Mouse (Mus musculus): ENCODE measurements around the gene Caskin1. TPM values are rescaled to one million over a fixed set of nuclear protein-coding genes. Genes with fewer than 3 reads are reported as not detected.
A peak's percentile ranks its signal among the peaks of the same experiment; 100 is the strongest.

Gene Caskin1
- polyA plus RNA-seq, 2 experiments from 2014 or later, result 0.10 to 0.17 TPM

- ATAC-seq, result peak; percentile 47
These were observed 44.9 kb downstream of the Caskin1 start for GRCm38 (mm10) chr17:24533099-24533992.

- no peak for ATAC-seq
These were observed 45.8 kb downstream of the Caskin1 start, which contains the start of gene Rab26 for GRCm38 (mm10) chr17:24534160-24534718. TSS of gene Rab26 (minus strand) at chr17:24534210.

- ATAC-seq, result no peak
These were observed 46.9 kb downstream of the Caskin1 start for GRCm38 (mm10) chr17:24535300-24535699.

- no peak for ATAC-seq
These were observed 49.1 kb downstream of the Caskin1 start for GRCm38 (mm10) chr17:24537536-24537935.

GRCm38 (mm10) chr17:24538950-24539349 is 50.5 kb downstream of the Caskin1 start:
- peak; percentile 52 for ATAC-seq

- no peak for ATAC-seq
These were observed 52.0 kb downstream of the Caskin1 start for GRCm38 (mm10) chr17:24540375-24540774.

GRCm38 (mm10) chr17:24544613-24545012 is 56.2 kb downstream of the Caskin1 start:
- no peak for ATAC-seq

- no peak for ATAC-seq
These were observed 56.8 kb downstream of the Caskin1 start for GRCm38 (mm10) chr17:24545247-24545646.

- no peak for ATAC-seq
These were observed 57.8 kb downstream of the Caskin1 start for GRCm38 (mm10) chr17:24546234-24546633.

GRCm38 (mm10) chr17:24548435-24548834 is 60.0 kb downstream of the Caskin1 start:
- ATAC-seq, result peak; percentile 44

- peak; percentile 19 for ATAC-seq
These were observed 60.7 kb downstream of the Caskin1 start for GRCm38 (mm10) chr17:24548921-24549617.

- ATAC-seq, result peak; percentile 83
These were observed 61.4 kb downstream of the Caskin1 start, which contains the start of gene Pkd1 for GRCm38 (mm10) chr17:24549618-24550415. TSS of gene Pkd1 (plus strand) at chr17:24549834.

GRCm38 (mm10) chr17:24550416-24551049 is 62.1 kb downstream of the Caskin1 start:
- ATAC-seq, result no peak

- ATAC-seq, result no peak
These were observed 62.6 kb downstream of the Caskin1 start for GRCm38 (mm10) chr17:24551050-24551444.

- ATAC-seq, result no peak
These were observed 68.7 kb downstream of the Caskin1 start for GRCm38 (mm10) chr17:24557091-24557490.

Other genes with a start within 250 kb of the Caskin1 start
- 10 to 100 TPM in 1 of 2 experiments, 1 to 10 TPM in 1; 9.2 to 12.3 TPM for gene Ccnf, start 237.1 kb upstream of the Caskin1 start, polyA plus RNA-seq (2017; shearing (Covaris generic))
- under 1 TPM in 1 of 2 experiments, not detected in 1; 0.21 TPM for gene Abca17, start 137.5 kb upstream of the Caskin1 start, polyA plus RNA-seq (2017; shearing (Covaris generic))
- gene Abca3, start 136.7 kb upstream of the Caskin1 start, polyA plus RNA-seq (2017; shearing (Covaris generic)), result 10 to 100 TPM; 15.8 to 20.0 TPM
- 100 to 1,000 TPM; 114 to 119 TPM for gene Rnps1, start 74.0 kb upstream of the Caskin1 start, polyA plus RNA-seq (2017; shearing (Covaris generic))
- gene Eci1, start 62.0 kb upstream of the Caskin1 start, polyA plus RNA-seq (2017; shearing (Covaris generic)), result 10 to 100 TPM; 57.0 to 77.2 TPM
- 1 to 10 TPM; 1.9 to 3.6 TPM for gene Dnase1l2, start 45.5 kb upstream of the Caskin1 start, polyA plus RNA-seq (2017; shearing (Covaris generic))
- 10 to 100 TPM; 22.6 to 37.5 TPM for gene E4f1, start 18.3 kb upstream of the Caskin1 start, polyA plus RNA-seq (2017; shearing (Covaris generic))
- 1 to 10 TPM; 3.3 to 6.2 TPM for gene Pgp, start 18.2 kb upstream of the Caskin1 start, polyA plus RNA-seq (2017; shearing (Covaris generic))
- not detected for gene Bricd5, start 14.7 kb upstream of the Caskin1 start, polyA plus RNA-seq (2017; shearing (Covaris generic))
- gene Mlst8, start 9.5 kb upstream of the Caskin1 start, polyA plus RNA-seq (2017; shearing (Covaris generic)), result 10 to 100 TPM; 12.6 to 15.3 TPM
- 10 to 100 TPM; 35.0 to 58.7 TPM for gene Traf7, start 39.3 kb downstream of the Caskin1 start, polyA plus RNA-seq (2017; shearing (Covaris generic))
- gene Rab26, start 45.6 kb downstream of the Caskin1 start, polyA plus RNA-seq (2017; shearing (Covaris generic)), result 1 to 10 TPM; 2.8 to 3.3 TPM
- gene Pkd1, start 61.2 kb downstream of the Caskin1 start, polyA plus RNA-seq (2017; shearing (Covaris generic)), result 10 to 100 TPM; 11.5 to 15.4 TPM
- 10 to 100 TPM in 1 of 2 experiments, 1 to 10 TPM in 1; 9.8 to 24.1 TPM for gene Tsc2, start 144.0 kb downstream of the Caskin1 start, polyA plus RNA-seq (2017; shearing (Covaris generic))
- 1 to 10 TPM; 2.1 to 2.6 TPM for gene Nthl1, start 144.1 kb downstream of the Caskin1 start, polyA plus RNA-seq (2017; shearing (Covaris generic))
- not detected for gene Slc9a3r2, start 161.7 kb downstream of the Caskin1 start, polyA plus RNA-seq (2017; shearing (Covaris generic))
- gene Npw, start 169.9 kb downstream of the Caskin1 start, polyA plus RNA-seq (2017; shearing (Covaris generic)), result under 1 TPM in 1 of 2 experiments, not detected in 1; 0.66 TPM
- 1 to 10 TPM; 4.5 to 4.6 TPM for gene Zfp598, start 181.1 kb downstream of the Caskin1 start, polyA plus RNA-seq (2017; shearing (Covaris generic))
- gene Syngr3, start 201.4 kb downstream of the Caskin1 start, polyA plus RNA-seq (2017; shearing (Covaris generic)), result 1 to 10 TPM in 1 of 2 experiments, under 1 TPM in 1; 0.43 to 1.2 TPM
- 10 to 100 TPM; 13.1 to 15.5 TPM for gene Gfer, start 207.6 kb downstream of the Caskin1 start, polyA plus RNA-seq (2017; shearing (Covaris generic))
- 1 to 10 TPM; 1.4 to 1.5 TPM for gene Noxo1, start 207.6 kb downstream of the Caskin1 start, polyA plus RNA-seq (2017; shearing (Covaris generic))
- gene Tbl3, start 219.1 kb downstream of the Caskin1 start, polyA plus RNA-seq (2017; shearing (Covaris generic)), result 10 to 100 TPM; 23.6 to 46.2 TPM
- gene Rnf151, start 229.5 kb downstream of the Caskin1 start, polyA plus RNA-seq (2017; shearing (Covaris generic)), result not detected
- gene Rps2, start 229.5 kb downstream of the Caskin1 start, polyA plus RNA-seq (2017; shearing (Covaris generic)), result 1,000 to 10,000 TPM in 1 of 2 experiments, 100 to 1,000 TPM in 1; 537 to 1,178 TPM
- 100 to 1,000 TPM; 226 to 265 TPM for gene Ndufb10, start 235.9 kb downstream of the Caskin1 start, polyA plus RNA-seq (2017; shearing (Covaris generic))
- not detected for gene Rpl3l, start 239.2 kb downstream of the Caskin1 start, polyA plus RNA-seq (2017; shearing (Covaris generic))
- gene Msrb1, start 248.0 kb downstream of the Caskin1 start, polyA plus RNA-seq (2017; shearing (Covaris generic)), result 10 to 100 TPM; 33.5 to 39.9 TPM